Mouse (Mus musculus): ENCODE results near the gene Pofut2. TPM values are rescaled to one million over a fixed set of nuclear protein-coding genes. Genes with fewer than 3 reads are reported as not detected.

Gene Pofut2
- polyA plus RNA-seq, 2 experiments = 14.7 to 17.6 TPM

DNA sequence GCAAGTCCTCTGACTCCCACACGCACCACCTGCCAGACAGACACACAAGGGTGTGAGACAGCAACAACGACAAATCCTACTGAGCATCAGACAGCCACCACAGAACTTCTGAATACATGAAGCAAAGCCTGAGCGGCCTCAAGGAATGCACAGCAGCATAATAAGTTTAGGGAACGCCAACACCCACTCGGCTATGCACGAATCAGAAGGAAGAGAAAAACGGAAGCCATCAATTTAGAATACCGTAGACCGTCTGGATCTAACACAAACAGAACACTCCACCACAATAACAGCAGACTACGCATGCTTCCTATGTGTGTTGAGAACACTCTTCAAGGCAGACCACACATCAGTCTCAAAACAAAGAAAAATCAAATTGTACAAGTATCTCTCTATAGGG lies 50.0 kb downstream of the Pofut2 start:
- H3K36me3 ChIP-seq (replicated peaks; ENCODE audit: control insufficient read depth, insufficient read depth, low read depth) = no peaks in the 10 kb centered on the region
- H3K9me3 ChIP-seq (ENCODE audit: control insufficient read depth, low read length) = no peaks in the 10 kb centered on the region
- H3K4me1 ChIP-seq (replicated peaks; ENCODE audit: control insufficient read depth in 2 of 2, insufficient read depth in 2 of 2, low read length in 1 of 2) = no peaks in the 10 kb centered on the region
- H3K27me3 ChIP-seq (ENCODE audit: control insufficient read depth, insufficient read depth, low read length) = no peaks in the 10 kb centered on the region
- no peak overlapping the region for H3K4me2 ChIP-seq (ENCODE audit: low read depth)
- ATAC-seq (ENCODE audit: insufficient read depth) = no peak
- no peak overlapping the region for H3K4me3 ChIP-seq (ENCODE audit: insufficient read depth in 1 of 2, low read depth in 2 of 2, low read length in 2 of 2)
- no peak overlapping the region for H3K27ac ChIP-seq
- DNase-seq (ENCODE audit: low read depth in 3 of 3, low spot score in 3 of 3) = no peak
- WGBS (ENCODE audit: insufficient replicate concordance) = 68% methylated on average over 10 of the region's 10 CpGs
- TF ChIP-seq EP300 (IDR thresholded peaks at IDR 0.05; ENCODE audit: low read depth) (no peak), CTCF (IDR thresholded peaks at IDR 0.05; ENCODE audit: low read depth) (no peak)
- H3K9ac ChIP-seq (replicated peaks) = no peak overlapping the region

DNA sequence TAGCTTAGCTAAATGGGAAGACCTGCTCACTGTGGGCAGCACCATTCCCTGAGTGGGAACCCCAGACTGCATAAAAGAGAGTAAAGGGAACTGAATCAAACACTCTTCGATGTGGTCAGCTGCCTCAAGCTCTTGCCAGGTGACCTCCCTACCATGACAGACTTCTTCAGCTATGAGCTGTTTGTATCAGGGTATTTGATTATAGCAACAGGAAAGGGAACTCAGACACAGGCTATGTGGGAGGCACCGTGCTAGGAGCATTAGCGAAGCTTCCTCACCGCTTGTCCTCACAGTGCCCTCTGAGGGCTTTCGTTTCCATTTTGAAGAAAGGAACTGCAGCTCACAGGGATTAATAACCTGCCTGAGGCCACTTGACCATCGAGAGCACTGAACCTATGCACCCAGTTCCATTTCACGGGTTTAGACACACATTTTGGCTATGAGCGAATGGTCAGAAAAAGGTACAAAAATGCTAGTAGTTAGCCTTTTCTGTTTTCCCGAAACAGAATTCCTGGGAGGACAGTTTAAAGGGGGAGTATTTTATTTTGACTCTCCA lies 55.8 kb downstream of the Pofut2 start:
- no peak overlapping the region for H3K4me3 ChIP-seq (ENCODE audit: insufficient read depth in 1 of 2, low read depth in 2 of 2, low read length in 2 of 2)
- H3K4me1 ChIP-seq (replicated peaks; ENCODE audit: control insufficient read depth in 2 of 2, insufficient read depth in 2 of 2, low read length in 1 of 2) = no peaks in the 10 kb centered on the region
- H3K27me3 ChIP-seq (ENCODE audit: control insufficient read depth, insufficient read depth, low read length) = no peaks in the 10 kb centered on the region
- 52% methylated on average over 9 of the region's 9 CpGs for WGBS (ENCODE audit: insufficient replicate concordance)
- no peaks in the 10 kb centered on the region for H3K36me3 ChIP-seq (replicated peaks; ENCODE audit: control insufficient read depth, insufficient read depth, low read depth)
- no peak overlapping the region for H3K4me2 ChIP-seq (ENCODE audit: low read depth)
- no peak overlapping the region for H3K9ac ChIP-seq (replicated peaks)
- DNase-seq (ENCODE audit: low read depth in 3 of 3, low spot score in 3 of 3) (no peak), ATAC-seq (ENCODE audit: insufficient read depth) (no peak)
- no peaks in the 10 kb centered on the region for H3K9me3 ChIP-seq (ENCODE audit: control insufficient read depth, low read length)
- TF ChIP-seq EP300 (IDR thresholded peaks at IDR 0.05; ENCODE audit: low read depth) = no peak
- TF ChIP-seq CTCF (IDR thresholded peaks at IDR 0.05; ENCODE audit: low read depth) = no peak
- no peak overlapping the region for H3K27ac ChIP-seq

DNA sequence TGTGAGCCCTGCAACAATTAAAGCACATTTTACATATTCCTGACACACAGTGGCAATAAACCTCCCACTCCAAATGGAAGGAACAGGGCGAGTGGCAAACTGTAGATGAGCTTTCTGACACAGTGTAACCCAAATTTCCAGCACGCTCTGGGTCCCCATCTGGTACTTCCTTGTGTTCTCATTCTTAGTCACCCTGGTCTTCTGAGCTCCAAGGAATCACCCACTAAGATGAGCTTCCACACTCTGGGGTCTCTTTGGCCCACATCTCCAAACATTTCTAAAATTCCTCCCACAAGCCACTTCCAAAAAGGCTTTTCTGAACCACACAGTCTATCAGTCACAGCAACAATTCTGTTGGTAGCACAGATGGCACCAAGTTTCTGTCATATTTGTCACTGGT lies 56.7 kb downstream of the Pofut2 start:
- no peak for TF ChIP-seq EP300 (IDR thresholded peaks at IDR 0.05; ENCODE audit: low read depth)
- no peak for TF ChIP-seq CTCF (IDR thresholded peaks at IDR 0.05; ENCODE audit: low read depth)
- Histone ChIP-seq H3K4me1 (replicated peaks; ENCODE audit: control insufficient read depth in 2 of 2, insufficient read depth in 2 of 2, low read length in 1 of 2) (no peaks in the 10 kb centered on the region), H3K4me2 (ENCODE audit: low read depth) (no peak overlapping the region), H3K27ac (no peak overlapping the region), H3K36me3 (replicated peaks; ENCODE audit: control insufficient read depth, insufficient read depth, low read depth) (no peaks in the 10 kb centered on the region), H3K9ac (replicated peaks) (no peak overlapping the region), H3K9me3 (ENCODE audit: control insufficient read depth, low read length) (no peaks in the 10 kb centered on the region), H3K4me3 (ENCODE audit: insufficient read depth in 1 of 2, low read depth in 2 of 2, low read length in 2 of 2) (no peak overlapping the region), H3K27me3 (ENCODE audit: control insufficient read depth, insufficient read depth, low read length) (no peaks in the 10 kb centered on the region)
- no peak for ATAC-seq (ENCODE audit: insufficient read depth)
- no peak for DNase-seq (ENCODE audit: low read depth in 3 of 3, low spot score in 3 of 3)
- WGBS (ENCODE audit: insufficient replicate concordance) = 68% methylated on average over 2 of the region's 2 CpGs

Other genes starting within 250 kb of the Pofut2 start
- 18.6 and 19.3 TPM in 2 replicates for gene Slc19a1, start 227.0 kb upstream of the Pofut2 start, polyA plus RNA-seq (2012; rRNA removed)
- gene Slc19a1, start 227.0 kb upstream of the Pofut2 start, polyA plus RNA-seq (2014; fragmentation: Nextera tagmentation; extraction: Ambion mirVana) = 13.6 and 19.2 TPM in 2 replicates
- gene Col18a1, start 92.7 kb upstream of the Pofut2 start, polyA plus RNA-seq (2012; rRNA removed) = 24.6 and 34.7 TPM in 2 replicates
- gene Col18a1, start 92.7 kb upstream of the Pofut2 start, polyA plus RNA-seq (2014; fragmentation: Nextera tagmentation; extraction: Ambion mirVana) = 31.4 and 41.2 TPM in 2 replicates
- 0.74 and 0.92 TPM in 2 replicates for gene Adarb1, start 159.1 kb downstream of the Pofut2 start, polyA plus RNA-seq (2012; rRNA removed)
- gene Adarb1, start 159.1 kb downstream of the Pofut2 start, polyA plus RNA-seq (2014; fragmentation: Nextera tagmentation; extraction: Ambion mirVana) = 1.1 and 1.2 TPM in 2 replicates

Measured in liver, embryonic 14.5 days (tissue).